Mouse (Mus musculus) left cerebral cortex, adult 18-20 months (tissue): Measurements from ENCODE around the gene Slc25a21. TPM values are rescaled to one million over a fixed set of nuclear protein-coding genes. Genes with fewer than 3 reads are reported as not detected.

Source experiments
- DNase-seq, 2 experiments: peaks; one replicate each; pipeline ENCODE4 v3.0.0; 2021 to 2022; ENCODE audit warnings: low spot score in 2 of 2, mixed read lengths in 1 of 2
- total RNA-seq, 2 experiments: library from RNA; stranded (reverse); gene quantifications; 2 replicates each; pipeline ENCODE4 v1.2.3; 2021

Slc25a21 gene
- total RNA-seq, 2 experiments from 2014 or later: 0.89 to 0.95 TPM

DNA sequence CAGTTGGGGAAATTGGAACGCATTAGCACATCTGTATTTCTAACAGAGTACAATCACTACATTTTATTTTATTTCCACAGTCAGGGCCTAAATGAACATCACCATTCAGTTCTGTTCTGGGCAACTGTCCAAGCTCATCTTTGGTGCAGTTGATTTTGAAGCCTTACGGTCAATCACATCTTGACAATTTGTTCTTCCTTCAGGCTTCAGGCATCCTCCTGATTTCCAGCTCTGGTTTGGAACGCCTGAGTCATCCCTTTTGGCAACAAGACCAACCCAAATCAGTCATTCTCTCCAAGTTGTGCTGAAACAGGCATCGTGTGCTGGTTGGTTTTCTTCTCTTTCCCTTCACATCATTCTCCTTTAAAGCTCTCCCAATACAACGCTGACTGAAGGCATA is 416.1 kb downstream of the Slc25a21 start:
- DNase-seq: peak; percentile 4 to 6

DNA sequence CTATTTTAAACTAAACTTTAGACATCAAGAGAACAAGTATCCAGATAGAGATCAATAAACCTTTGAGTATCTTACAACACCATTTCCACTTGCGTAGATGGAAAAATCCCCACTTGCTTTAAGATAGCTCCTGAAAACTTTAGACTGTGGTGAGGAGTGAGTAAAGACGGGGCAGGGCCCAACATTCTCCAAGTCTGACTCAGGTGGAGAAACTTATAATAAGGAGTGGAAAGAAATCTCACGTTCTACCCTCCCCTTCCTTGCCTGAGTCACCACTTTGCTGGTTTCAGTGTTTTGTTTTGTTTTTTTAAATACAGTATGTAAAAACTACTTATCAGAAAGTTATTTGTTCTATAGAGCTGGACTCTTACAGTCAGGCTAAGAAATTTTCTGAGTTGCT is 417.7 kb downstream of the Slc25a21 start:
- no peak for DNase-seq

DNA sequence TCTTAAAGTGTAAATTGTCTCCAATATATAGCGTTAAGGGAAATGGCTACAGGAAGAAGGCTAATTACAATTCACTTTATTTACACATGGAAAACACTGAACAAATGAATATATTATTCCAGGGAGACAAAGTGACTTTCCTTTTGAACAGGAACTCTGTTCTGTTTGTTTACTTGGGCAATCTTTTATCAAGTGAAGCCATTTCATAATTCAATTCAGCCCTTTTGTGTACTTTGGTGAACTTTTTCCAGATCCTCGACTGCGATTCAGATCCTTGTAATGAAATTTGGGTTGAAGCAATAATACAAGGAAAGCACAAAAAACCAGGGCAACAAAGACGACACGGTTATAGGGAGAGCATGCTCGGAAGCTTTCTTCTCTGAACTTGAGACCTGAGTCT is 423.3 kb downstream of the Slc25a21 start:
- DNase-seq: no peak

DNA sequence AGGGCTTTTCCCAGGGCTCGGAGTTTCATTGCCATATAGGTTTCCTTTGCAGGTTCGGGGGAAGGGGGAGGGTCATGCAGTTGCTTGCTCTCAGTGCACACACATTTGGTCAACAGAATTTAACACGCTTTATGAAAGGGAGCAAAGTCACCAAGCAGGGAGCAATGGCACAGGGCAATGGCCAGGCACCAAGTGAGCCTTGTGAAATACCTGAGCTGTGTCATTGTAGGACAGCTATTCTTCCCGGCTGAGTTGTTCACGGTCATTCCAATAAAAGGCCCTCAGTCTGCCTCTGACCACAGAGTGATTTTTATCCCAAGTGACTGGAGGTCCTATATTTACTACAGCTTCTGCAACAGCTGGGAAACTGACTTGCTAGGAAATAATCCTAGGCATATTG is 427.9 kb downstream of the Slc25a21 start:
- DNase-seq: no peak

DNA sequence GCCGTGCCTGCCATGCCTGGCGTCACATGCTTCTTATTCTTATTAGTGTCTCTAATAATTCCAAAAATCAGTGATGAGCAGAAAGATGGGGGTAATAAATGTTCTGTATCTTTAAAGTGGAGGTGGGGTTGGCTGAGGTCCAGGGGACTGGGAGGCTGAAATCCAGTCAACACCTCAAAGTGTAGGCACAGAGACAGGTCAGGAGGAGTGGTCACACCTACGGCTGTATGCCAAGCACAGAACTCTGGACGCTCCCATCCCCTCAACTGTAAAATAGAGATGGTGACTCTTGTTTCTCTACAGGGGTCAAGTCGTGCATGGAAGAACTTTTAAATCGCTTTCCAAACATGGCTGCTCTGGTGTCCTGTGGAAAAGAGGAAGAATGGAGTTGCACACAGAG is 429.8 kb downstream of the Slc25a21 start:
- no peak for DNase-seq

DNA sequence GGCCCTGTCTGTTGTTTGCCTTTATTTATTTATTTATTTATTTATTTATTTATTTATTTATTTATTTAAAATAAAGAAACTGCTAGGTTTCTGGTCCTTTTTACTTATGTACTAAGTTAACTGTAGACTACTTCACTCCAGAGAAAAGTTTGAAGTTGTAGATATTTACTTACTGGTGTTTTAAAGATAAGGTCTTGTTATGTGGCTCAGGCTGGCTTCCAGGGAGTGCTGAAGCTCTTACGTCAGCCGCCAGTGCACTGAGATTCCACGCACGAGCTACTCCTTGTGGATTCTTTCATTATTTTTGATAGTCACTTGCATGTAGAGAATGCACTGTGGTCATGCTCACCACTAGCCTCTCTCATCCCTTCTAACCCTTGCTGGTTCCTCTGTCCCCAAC is 460.2 kb downstream of the Slc25a21 start:
- no peak for DNase-seq

DNA sequence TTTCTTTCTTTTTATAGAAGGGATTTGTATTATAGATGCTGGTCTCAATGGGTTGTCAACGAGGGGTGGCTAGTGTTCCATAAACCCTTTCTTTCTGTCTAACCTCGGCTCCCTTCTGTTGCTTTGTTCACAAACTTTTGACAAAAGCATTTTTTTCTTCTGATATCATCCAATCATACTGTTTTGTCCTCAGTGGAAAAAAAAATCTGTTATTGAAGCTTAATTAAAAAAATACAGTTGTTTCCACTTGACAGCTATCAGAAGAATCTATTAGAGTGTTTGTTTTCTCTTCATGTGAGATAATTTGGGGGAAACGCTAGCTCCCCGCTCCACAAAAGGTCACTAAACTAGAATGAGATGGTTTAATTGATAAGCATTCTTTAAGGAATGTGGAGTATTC is 469.6 kb downstream of the Slc25a21 start:
- no peak for DNase-seq

DNA sequence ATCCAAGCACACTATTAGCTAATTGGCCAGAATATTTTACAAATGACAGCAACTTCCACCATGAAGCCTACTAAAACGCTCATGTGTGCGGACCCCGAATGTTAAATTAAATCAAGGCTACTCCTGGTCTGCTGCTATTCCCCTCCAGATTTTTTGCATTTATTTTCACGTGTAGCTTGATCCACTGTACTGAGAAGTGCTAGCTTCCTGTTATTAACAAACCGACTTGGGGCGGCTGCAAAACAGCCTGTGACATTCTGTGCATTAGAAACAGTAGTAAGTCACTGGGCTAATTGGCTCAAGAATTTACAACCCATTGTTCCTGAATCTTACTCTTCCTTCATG is 478.6 kb downstream of the Slc25a21 start:
- no peak for DNase-seq

DNA sequence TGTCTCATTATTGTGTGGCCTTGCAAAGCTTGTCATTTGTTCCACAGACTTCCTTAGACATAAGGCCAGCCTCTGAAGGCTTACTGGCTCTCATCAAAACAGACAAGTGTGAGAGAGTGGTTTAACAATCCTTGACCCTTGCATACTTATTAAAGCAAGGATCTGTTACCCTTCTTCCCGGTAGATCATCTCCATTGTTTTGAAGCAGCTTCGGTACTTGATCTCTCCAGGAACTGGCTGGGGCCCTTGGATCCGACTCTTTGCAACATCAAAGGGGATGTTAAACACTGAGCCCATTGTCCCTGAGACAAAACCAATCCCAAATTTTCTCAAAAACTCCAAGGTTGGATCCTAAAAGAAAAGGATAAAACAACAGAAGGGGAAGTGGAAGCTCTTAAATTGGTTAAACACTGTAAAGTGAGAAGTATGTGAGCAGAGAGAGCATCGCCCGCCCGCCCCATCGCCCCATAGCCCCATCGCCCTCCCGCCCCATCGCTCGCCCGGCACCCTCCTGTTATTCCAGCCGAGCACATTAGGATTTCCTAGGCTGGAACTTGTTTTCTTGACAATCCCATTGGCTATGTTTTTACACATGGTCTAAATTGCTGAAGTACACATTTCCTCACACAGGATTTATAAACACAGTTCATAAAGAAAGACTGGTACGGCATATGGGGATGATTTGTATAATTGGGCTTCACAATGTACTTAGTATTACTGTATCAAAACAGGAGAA is 479.1 kb downstream of the Slc25a21 start:
- no peak for DNase-seq

DNA sequence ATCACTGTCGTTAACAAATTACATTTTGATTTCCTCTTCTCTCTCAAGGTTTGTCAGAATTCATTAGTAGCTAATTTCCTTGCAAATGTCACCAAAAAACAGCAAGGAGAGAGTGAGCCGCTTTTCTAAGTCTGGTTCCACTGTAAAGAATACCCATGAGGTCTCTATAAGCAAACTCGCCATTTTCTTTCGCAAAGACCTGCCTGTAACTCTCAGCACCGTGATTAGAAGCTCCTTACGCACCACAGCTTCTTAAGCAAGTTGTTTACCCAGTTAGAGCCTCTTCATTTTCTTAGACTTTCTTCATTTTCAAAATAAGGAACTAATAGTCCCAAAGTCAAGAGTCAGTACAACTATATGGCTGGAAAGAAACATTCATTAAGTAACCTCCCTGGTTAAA is 496.3 kb downstream of the Slc25a21 start:
- DNase-seq: no peak

DNA sequence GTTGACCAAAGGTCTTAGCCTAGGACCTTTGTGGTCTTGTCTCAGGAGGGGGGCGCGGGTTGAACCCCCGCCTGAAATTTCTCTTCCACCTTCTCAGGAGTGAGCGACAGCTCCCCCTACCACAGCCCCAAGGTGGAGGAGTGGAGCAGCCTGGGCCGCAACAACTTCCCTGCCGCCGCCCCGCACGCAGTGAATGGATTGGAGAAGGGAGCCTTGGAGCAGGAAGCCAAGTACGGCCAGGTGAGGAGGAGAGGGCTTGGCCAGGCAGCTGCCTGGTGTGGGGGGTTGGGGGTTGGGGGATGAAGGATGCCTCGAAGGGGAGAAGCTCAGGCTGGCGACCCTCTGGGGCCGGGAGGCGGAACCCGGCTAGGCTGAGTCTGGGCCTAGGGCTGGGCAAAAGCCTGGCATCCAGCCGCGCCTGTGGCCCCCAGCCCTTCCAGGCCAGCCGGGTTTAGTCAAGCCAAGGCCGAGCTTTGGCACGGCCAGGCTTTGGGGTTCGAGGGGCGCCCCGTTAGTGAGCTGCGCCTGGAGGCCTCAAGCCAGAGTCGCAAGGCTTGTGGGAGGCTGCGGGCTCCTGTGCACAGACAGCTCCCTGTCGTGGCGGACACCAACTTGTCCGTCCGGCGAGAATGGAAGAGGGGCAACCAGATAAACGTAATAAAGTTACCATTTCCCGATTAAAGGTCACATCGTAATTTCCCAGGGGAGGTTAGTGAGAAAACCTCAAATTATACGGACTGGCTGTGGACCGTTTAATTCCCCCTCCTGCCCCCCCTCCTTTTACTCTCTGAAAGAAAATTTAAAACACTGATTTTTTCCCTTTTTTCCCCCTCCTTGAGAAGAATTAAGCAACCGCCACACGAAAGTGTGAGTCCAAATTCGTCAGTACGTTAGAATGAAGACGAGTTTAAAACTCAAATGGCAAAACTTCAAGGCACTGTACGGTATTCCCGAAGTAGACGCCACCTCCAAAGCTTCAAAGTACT is 497.1 kb downstream of the Slc25a21 start:
- no peak for DNase-seq

DNA sequence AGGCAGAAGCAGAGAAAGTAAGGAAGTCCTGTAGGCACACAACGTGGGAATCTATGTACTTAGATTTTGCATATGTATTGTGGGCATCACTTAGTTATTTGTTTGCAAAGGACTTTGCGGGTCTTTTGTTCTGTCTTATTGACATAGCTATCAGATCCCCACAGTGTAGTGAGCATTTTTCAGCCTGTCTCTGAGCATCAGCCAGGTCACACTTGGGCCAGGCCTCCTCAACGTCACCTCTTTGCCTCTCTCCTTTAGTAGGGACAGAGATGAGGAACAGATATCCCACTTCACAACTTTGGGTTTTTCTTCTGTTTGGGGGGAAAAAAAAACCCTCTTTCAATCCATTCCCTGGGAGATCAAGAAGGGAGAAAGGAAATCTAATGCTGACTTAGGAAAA is 497.9 kb downstream of the Slc25a21 start:
- no peak for DNase-seq

DNA sequence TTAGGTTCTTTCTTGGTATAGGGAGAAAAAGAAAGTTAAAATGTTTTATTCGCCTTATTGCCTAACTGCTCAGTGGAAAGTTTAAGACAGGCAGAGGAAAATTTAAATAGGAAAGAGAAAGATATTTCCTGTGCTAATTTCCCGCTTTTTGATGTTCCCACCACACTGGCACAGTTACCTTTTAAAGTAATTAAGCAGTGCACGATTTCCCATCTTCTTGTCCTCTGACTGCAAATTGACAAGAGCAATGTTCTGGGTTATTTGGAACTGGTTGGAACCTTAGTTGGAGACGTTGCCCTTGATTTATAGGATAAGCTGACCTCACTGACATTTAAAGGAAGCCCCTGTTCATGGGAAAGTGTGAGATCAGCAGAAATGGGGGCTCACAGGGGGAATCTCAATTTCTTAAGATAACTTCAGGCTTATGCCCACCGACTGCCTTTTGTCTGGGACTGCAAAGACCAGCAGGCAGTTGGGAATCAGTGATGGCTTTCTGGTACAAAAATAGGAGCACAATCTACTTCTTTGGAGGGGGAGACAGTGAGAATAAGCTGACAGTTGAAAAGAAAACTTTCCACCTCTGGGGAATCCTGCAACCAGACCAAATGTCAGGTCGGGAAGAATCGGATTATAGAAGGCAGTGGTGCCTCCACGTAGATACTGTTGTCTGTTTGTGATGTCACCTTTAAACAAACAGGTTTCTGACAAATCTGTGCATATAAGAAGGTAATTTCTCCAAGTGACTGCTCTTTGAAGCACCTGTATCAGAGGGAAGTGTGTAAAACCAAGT is 498.9 kb downstream of the Slc25a21 start:
- no peak for DNase-seq

DNA sequence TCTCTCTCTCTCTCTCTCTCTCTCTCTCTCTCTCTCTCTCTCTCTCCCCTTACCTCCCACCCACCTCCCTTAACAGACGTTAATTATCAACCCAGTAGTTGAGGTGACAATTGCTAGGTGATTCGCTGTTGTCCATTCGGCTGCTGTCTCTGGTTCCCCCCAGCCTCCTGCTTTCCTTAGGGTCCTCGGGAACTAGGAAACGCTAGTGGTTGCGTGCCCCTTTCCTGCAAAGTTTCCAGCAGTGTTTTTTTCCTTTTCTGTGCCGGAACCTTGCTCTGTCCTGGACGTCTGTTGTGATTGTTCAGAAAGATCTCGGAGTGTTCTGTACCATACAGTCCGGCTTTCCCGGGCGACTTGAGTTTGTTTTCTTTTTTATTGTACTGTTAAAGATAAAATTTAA is 499.5 kb downstream of the Slc25a21 start:
- no peak for DNase-seq

DNA sequence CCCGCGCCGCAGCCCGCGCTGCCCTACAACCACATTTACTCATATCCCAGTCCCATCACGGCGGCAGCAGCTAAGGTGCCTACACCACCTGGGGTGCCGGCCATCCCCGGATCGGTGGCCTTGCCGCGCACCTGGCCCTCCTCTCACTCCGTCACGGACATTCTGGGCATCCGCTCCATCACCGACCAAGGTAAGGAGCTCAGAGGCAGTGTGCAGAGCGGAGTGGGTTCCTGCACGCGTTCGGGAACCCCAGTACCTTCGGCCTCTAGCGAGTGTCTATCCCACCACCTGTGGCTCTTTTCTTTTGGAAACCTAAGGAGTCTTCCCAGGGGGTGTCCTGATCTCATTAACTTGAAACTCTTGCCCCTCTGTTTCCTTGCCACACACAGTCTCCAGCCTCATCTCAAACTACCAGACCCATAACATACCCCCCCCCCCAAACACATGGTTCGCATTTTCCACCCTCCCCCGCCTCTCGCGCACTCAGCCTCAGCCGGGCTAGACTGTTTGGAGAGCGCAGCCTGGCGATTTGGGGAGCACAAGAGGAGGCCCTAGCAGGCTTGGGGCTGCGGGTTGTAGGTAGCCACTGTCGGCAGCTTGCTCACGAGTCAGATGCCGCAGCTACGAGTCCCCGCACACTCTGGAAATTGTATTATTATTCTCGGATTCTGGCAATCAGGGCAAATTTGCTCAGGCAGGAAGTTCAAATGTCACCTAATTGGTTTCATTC is 500.1 kb downstream of the Slc25a21 start:
- no peak for DNase-seq

DNA sequence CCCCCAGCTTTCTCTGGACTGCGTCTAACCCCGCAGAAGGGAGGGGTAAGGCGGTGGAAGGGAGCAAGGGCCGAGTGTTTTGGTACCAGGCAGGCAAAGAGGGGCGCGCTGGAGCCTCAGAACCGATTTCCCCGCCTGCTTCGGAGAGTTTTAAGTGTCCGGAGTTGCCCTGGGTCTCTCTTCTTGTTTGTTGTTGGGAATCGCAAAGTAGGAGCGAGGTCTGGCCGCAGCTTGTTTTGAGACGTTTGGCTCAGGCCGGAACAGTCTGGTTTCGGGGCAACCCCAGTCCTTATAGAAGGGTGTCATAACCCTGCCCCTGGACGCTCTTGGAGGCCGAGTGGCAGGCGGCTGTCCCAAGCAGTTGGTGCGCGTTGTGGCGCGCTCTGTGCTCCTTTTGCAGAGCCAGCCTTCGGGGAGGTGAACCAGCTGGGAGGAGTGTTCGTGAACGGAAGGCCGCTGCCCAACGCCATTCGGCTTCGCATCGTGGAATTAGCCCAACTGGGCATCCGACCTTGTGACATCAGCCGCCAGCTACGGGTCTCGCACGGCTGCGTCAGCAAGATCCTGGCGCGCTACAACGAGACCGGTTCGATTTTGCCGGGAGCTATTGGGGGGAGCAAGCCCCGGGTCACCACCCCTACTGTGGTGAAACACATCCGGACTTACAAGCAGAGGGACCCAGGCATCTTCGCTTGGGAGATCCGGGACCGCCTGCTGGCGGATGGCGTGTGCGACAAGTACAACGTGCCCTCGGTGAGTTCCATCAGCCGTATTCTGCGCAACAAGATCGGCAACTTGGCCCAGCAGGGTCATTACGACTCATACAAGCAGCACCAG is 500.9 kb downstream of the Slc25a21 start:
- DNase-seq: no peak

DNA sequence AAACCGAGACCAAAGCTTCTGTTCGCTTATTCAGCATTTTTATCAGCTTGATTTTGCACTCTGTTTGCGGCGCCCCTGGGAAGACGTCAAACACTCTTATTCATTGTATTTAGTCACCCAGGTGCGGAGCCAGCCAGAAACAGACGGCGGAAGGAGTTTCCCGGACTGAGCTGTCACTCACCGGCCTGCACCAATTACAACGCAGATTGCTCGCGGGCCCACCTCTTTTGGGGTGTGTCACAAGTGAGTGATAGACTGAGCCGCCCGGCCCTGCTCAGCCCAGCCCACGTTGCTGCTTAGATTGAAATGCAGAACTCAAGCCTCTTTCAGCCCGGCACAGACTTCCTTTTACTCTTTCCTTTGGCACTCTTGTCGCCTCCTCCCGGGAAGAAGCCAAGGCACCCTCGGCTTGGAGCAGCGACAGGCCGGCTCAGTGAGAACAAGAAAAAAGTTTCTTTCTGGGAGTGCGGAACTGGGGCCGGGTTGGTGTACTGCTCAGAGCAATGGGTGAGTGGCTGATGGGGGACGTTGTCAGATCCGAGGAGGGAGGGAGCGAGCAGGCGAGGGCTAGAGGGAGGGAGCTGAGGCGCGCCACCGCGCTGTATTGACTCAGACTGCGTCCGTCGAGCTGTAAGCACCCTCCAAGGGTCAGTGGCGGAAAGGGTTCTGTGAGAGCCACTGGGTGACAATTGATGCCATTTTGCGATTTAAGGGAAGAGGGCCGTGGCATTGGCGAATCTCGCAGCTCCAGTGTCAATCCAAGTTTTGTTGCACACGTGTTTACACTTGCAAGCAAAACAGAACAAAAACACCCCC is 501.7 kb downstream of the Slc25a21 start:
- DNase-seq: no peak

DNA sequence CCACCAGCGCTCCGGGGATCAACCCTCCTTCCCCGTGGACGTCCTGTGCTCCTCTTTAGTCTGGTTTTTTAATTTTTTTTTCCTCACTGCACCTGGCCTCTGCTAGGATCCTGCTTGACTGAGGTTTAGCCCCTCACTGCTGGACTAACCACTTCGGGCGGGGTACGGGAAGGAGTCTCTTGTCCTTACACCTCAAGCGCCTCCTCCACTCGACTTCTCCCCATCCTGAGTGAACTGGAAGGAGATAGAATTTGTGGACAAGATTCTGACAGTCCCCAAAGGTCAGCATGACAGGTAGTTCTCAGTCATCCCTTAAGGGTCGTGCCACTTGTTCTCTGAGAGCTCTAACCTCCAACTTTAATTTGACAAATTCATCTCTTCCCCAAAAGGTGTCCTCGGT is 502.3 kb downstream of the Slc25a21 start:
- no peak for DNase-seq

DNA sequence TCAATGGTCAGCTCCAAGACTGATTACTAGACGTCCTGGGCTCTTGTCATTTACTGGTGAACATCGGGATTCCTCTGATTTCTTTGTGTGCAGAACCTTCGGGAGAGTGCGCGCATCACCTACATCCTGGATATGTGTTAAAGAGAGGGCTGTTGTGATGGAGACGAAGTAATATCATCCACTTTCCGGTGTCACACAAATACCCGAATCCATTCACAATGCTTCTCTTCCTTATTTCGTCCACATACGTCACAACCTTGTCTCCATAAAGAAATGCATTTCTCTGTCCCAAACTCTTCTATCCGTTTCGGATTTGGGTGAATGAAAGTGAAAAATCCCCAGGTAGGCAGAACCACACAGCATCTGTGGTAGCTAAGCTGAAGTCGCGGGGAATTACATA is 502.9 kb downstream of the Slc25a21 start:
- DNase-seq: no peak
